32 mouse cellular contexts compared by ENCODE assay signal in genomic region chr4:22787866-22788265, GRCm38 (mm10).
"Had no signal": no experiment of that assay in that cellular context is flagged by ENCODE, and none has a peak within 500 bp of the region (broad histone marks: within the 10 kb centered on the region; RNA-seq: fewer than 3 reads in every experiment).

No protein-coding gene starts in this region.

- H3K27me3 ChIP-seq: limb, embryonic 12.5 days; limb, embryonic 13.5 days; limb, embryonic 15.5 days; liver, embryonic 12.5 days; liver, embryonic 13.5 days; liver, embryonic 15.5 days; lung, embryonic 15.5 days; megakaryocyte, embryonic 14.5 days; midbrain, embryonic 12.5 days; midbrain, embryonic 13.5 days; midbrain, embryonic 15.5 days had no signal

- H3K27ac ChIP-seq: left cerebral cortex, adult 2 months; limb, embryonic 10.5 days; limb, embryonic 12.5 days; limb, embryonic 13.5 days; limb, embryonic 15.5 days; liver, embryonic 12.5 days; liver, embryonic 13.5 days; liver, embryonic 14.5 days; liver, embryonic 15.5 days; lung, embryonic 15.5 days; macrophage; midbrain, embryonic 10.5 days; midbrain, embryonic 12.5 days; midbrain, embryonic 13.5 days; midbrain, embryonic 15.5 days had no signal

- H3K9ac ChIP-seq: limb, embryonic 12.5 days; limb, embryonic 13.5 days; limb, embryonic 15.5 days; liver, embryonic 12.5 days; liver, embryonic 13.5 days; liver, embryonic 14.5 days; liver, embryonic 15.5 days; liver, postnatal 0 days; lung, embryonic 14.5 days; lung, embryonic 15.5 days; midbrain, embryonic 12.5 days; midbrain, embryonic 13.5 days; midbrain, embryonic 15.5 days had no signal

- H3K4me2 ChIP-seq: limb, embryonic 12.5 days; limb, embryonic 13.5 days; limb, embryonic 15.5 days; liver, embryonic 11.5 days; liver, embryonic 12.5 days; liver, embryonic 13.5 days; liver, embryonic 15.5 days; lung, embryonic 14.5 days; lung, embryonic 15.5 days; midbrain, embryonic 11.5 days; midbrain, embryonic 12.5 days; midbrain, embryonic 13.5 days; midbrain, embryonic 15.5 days had no signal

- DNase-seq: left cerebral cortex, postnatal 4 days; liver; liver, embryonic 13.5 days; liver, postnatal 0 days; lung, adult 18-20 months; lung, adult 2 months; lung, embryonic 14.5 days; lung, postnatal 10 days; lung, postnatal 14 days; lung, postnatal 36 days; lung, postnatal 4 days; midbrain, embryonic 14.5 days had no signal

- H3K4me3 ChIP-seq: left cerebral cortex, adult 2 months; limb, embryonic 10.5 days; limb, embryonic 12.5 days; limb, embryonic 13.5 days; limb, embryonic 15.5 days; liver, embryonic 12.5 days; liver, embryonic 13.5 days; liver, embryonic 15.5 days; lung, embryonic 15.5 days; megakaryocyte, embryonic 14.5 days; midbrain, embryonic 10.5 days; midbrain, embryonic 12.5 days; midbrain, embryonic 13.5 days; midbrain, embryonic 15.5 days; myocyte had no signal

- H3K36me3 ChIP-seq: limb, embryonic 10.5 days; limb, embryonic 12.5 days; limb, embryonic 13.5 days; limb, embryonic 15.5 days; liver, embryonic 12.5 days; liver, embryonic 13.5 days; liver, embryonic 15.5 days; lung, embryonic 15.5 days; midbrain, embryonic 10.5 days; midbrain, embryonic 12.5 days; midbrain, embryonic 13.5 days; midbrain, embryonic 15.5 days had no signal

- H3K4me1 ChIP-seq: limb, embryonic 10.5 days; limb, embryonic 12.5 days; limb, embryonic 13.5 days; limb, embryonic 15.5 days; liver, embryonic 12.5 days; liver, embryonic 13.5 days; liver, embryonic 15.5 days; lung, embryonic 15.5 days; megakaryocyte, embryonic 14.5 days; midbrain, embryonic 10.5 days; midbrain, embryonic 12.5 days; midbrain, embryonic 13.5 days; midbrain, embryonic 15.5 days had no signal

- H3K9me3 ChIP-seq: limb, embryonic 10.5 days; limb, embryonic 12.5 days; limb, embryonic 13.5 days; limb, embryonic 15.5 days; liver, embryonic 12.5 days; liver, embryonic 13.5 days; liver, embryonic 15.5 days; lung, embryonic 15.5 days; midbrain, embryonic 10.5 days; midbrain, embryonic 12.5 days; midbrain, embryonic 13.5 days; midbrain, embryonic 15.5 days had no signal

- ATAC-seq: liver, embryonic 12.5 days; liver, postnatal 0 days; lung, postnatal 0 days; midbrain, embryonic 13.5 days; midbrain, embryonic 15.5 days; midbrain, embryonic 16.5 days had no signal
